In the genomic region with DNA sequence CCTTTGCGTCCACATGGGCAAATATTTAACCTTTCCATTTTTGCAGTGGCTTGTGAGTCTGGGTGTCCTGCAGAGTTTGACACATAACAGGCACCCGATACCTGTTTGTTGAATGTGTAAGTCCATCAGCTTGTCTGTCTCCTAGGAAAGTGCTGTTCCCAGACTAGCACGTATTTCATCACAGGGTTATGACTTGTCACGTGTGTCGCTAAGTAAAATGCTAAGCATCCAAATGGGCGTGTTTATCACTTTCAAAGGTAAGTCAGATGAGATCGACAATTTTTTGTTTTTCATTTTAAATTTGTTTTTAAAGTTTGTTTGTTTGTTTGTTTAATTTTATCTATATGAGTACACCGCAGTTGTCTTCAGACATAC, we compare ENCODE assay signal across 9 mouse cellular contexts. TPM values are rescaled to one million over a fixed set of nuclear protein-coding genes. Genes with fewer than 3 reads are reported as not detected.
DNase-seq lines count a peak whose midpoint lies in the region; ATAC-seq and TF ChIP-seq lines count a peak whose summit lies in the region.
"Had no signal": no experiment of that assay in that cellular context is flagged by ENCODE, and none has a peak within 500 bp of the region (broad histone marks: within the 10 kb centered on the region; RNA-seq: fewer than 3 reads in every experiment).

No protein-coding gene starts in this region.

- TF ChIP-seq POLR2A in kidney, adult 2 months (IDR thresholded peaks at IDR 0.05; ENCODE audit: low read depth, low read length), result no peak

- no peak overlapping the region for H3K27ac ChIP-seq in kidney, adult 2 months (ENCODE audit: insufficient read depth, low read depth, low read length)
- H3K27ac ChIP-seq in embryonic facial prominence, embryonic 12.5 days, result no peak overlapping the region
- H3K27ac ChIP-seq in intestine, embryonic 15.5 days, result no peak overlapping the region
- no peak overlapping the region for H3K27ac ChIP-seq in midbrain, embryonic 16.5 days (ENCODE audit: low read length)

- DNase-seq in kidney, adult 2 months, result no peak
- DNase-seq in kidney, postnatal 36 days, result no peak
- DNase-seq in layer of hippocampus, adult 8-10 months (ENCODE audit: low spot score in 2 of 2), result no peak
- DNase-seq in retina, embryonic 14.5 days (ENCODE audit: low spot score), result no peak
- no peak for DNase-seq in frontal cortex, postnatal 36 days (ENCODE audit: low spot score in 2 of 2)

- H3K4me1 ChIP-seq in kidney, adult 2 months (ENCODE audit: control insufficient read depth, insufficient read depth, low read length), result peaks cover 2% of the 10 kb centered on the region; the same call in 1 of the 2 replicates
- H3K4me1 ChIP-seq in embryonic facial prominence, embryonic 12.5 days, result 0 out of 2 replicates have a peak, but pooled peaks cover 7% of the 10 kb centered on the region
- H3K4me1 ChIP-seq in intestine, embryonic 15.5 days (replicated peaks), result no peaks in the 10 kb centered on the region
- H3K4me1 ChIP-seq in midbrain, embryonic 16.5 days (ENCODE audit: control insufficient read depth, insufficient read depth, low read length), result peaks cover 8% of the 10 kb centered on the region; the same call in 1 of the 2 replicates

- no peaks in the 10 kb centered on the region for H3K27me3 ChIP-seq in kidney, adult 2 months (replicated peaks; ENCODE audit: control insufficient read depth, insufficient read depth, low read length)
- H3K27me3 ChIP-seq in embryonic facial prominence, embryonic 12.5 days, result peaks cover 20% of the 10 kb centered on the region
- H3K27me3 ChIP-seq in intestine, embryonic 15.5 days (replicated peaks), result no peaks in the 10 kb centered on the region
- peaks cover 7% of the 10 kb centered on the region for H3K27me3 ChIP-seq in midbrain, embryonic 16.5 days (ENCODE audit: control insufficient read depth, insufficient read depth, low read depth, low read length)

- no peak for ATAC-seq in embryonic facial prominence, embryonic 12.5 days (ENCODE audit: insufficient number of reproducible peaks, insufficient read depth, low FRiP score, low TSS enrichment)
- peak; percentile 82 for ATAC-seq in intestine, embryonic 15.5 days
- no peak for ATAC-seq in midbrain, embryonic 16.5 days

- H3K9ac ChIP-seq in embryonic facial prominence, embryonic 12.5 days, result no peak overlapping the region
- H3K9ac ChIP-seq in intestine, embryonic 15.5 days, result no peak overlapping the region
- H3K9ac ChIP-seq in midbrain, embryonic 16.5 days (ENCODE audit: low read depth, low read length), result no peak overlapping the region

- TF ChIP-seq CTCF in kidney, adult 2 months (conservative IDR thresholded peaks at IDR 0.05; ENCODE audit: insufficient read depth, insufficient read length, low read depth, low read length), result 0 out of 2 replicates have a peak, but pooled peaks have one; percentile 13

- H3K36me3 ChIP-seq in kidney, adult 2 months (ENCODE audit: control insufficient read depth, insufficient read depth, low read length), result no peaks in the 10 kb centered on the region
- no peaks in the 10 kb centered on the region for H3K36me3 ChIP-seq in embryonic facial prominence, embryonic 12.5 days
- no peaks in the 10 kb centered on the region for H3K36me3 ChIP-seq in intestine, embryonic 15.5 days
- H3K36me3 ChIP-seq in midbrain, embryonic 16.5 days (ENCODE audit: control insufficient read depth, insufficient read depth, low read length), result no peaks in the 10 kb centered on the region

- H3K4me2 ChIP-seq in embryonic facial prominence, embryonic 12.5 days (replicated peaks), result peak overlapping the region; percentile 73
- H3K4me2 ChIP-seq in intestine, embryonic 15.5 days (replicated peaks), result peak overlapping the region; percentile 83
- peak overlapping the region; percentile 65 for H3K4me2 ChIP-seq in midbrain, embryonic 16.5 days (ENCODE audit: low read length)

- peak overlapping the region; percentile 65; the same call in 1 of the 2 replicates for H3K4me3 ChIP-seq in kidney, adult 2 months (ENCODE audit: insufficient read depth, low read depth, low read length)
- H3K4me3 ChIP-seq in embryonic facial prominence, embryonic 12.5 days, result peak overlapping the region; percentile 40
- H3K4me3 ChIP-seq in intestine, embryonic 15.5 days (replicated peaks), result peak overlapping the region; percentile 47
- peak overlapping the region; percentile 38; the same call in 1 of the 2 replicates for H3K4me3 ChIP-seq in midbrain, embryonic 16.5 days (ENCODE audit: low read depth, low read length)

- 13% methylated on average over 8 of the region's 8 CpGs for WGBS in kidney, adult 2 months
- WGBS in embryonic facial prominence, embryonic 12.5 days, result 22% methylated on average over 8 of the region's 8 CpGs
- 14% methylated on average over 8 of the region's 8 CpGs for WGBS in intestine, embryonic 15.5 days
- 23% methylated on average over 8 of the region's 8 CpGs for WGBS in midbrain, embryonic 16.5 days

- H3K9me3 ChIP-seq in embryonic facial prominence, embryonic 12.5 days, result no peaks in the 10 kb centered on the region
- no peaks in the 10 kb centered on the region for H3K9me3 ChIP-seq in intestine, embryonic 15.5 days
- no peaks in the 10 kb centered on the region for H3K9me3 ChIP-seq in midbrain, embryonic 16.5 days (replicated peaks; ENCODE audit: control insufficient read depth, low read length, poor library complexity, severe bottlenecking)

RNA-seq across cellular contexts. Expression of a gene that starts 0.2 kb away (rescaled TPM):
- polyA plus RNA-seq in kidney, adult 2 months (2012; rRNA removed), result 139 and 160 TPM in 2 replicates
- polyA plus RNA-seq in embryonic facial prominence, embryonic 12.5 days (2016; fragmentation: Nextera tagmentation; extraction: Ambion mirVana), result 172 and 173 TPM in 2 replicates
- polyA plus RNA-seq in intestine, embryonic 15.5 days (2015; fragmentation: Nextera tagmentation; extraction: Ambion mirVana), result 142 and 148 TPM in 2 replicates
- 147 and 169 TPM in 2 replicates for polyA plus RNA-seq in midbrain, embryonic 16.5 days (2015; fragmentation: Nextera tagmentation; extraction: Ambion mirVana)
- total RNA-seq in layer of hippocampus, adult 8-10 months (2022), result 10 to 100 TPM; 71.4 to 79.2 (median 73.5) TPM

RNA-seq across cellular contexts. Expression of a gene that starts 2.0 kb away (rescaled TPM):
- 0.61 and 0.78 TPM in 2 replicates for polyA plus RNA-seq in kidney, adult 2 months (2012; rRNA removed)
- 0.09 TPM in 1 of 2 replicates, not detected in the other for polyA plus RNA-seq in embryonic facial prominence, embryonic 12.5 days (2016; fragmentation: Nextera tagmentation; extraction: Ambion mirVana)
- 0.06 TPM in 1 of 2 replicates, not detected in the other for polyA plus RNA-seq in intestine, embryonic 15.5 days (2015; fragmentation: Nextera tagmentation; extraction: Ambion mirVana)
- polyA plus RNA-seq in midbrain, embryonic 16.5 days (2015; fragmentation: Nextera tagmentation; extraction: Ambion mirVana), result 0.11 TPM in 1 of 2 replicates, not detected in the other
- total RNA-seq in layer of hippocampus, adult 8-10 months (2022), result under 1 TPM; 0.35 to 0.61 (median 0.38) TPM

RNA-seq across cellular contexts. Expression of a gene that starts 42.5 kb away (rescaled TPM):
- polyA plus RNA-seq in kidney, adult 2 months (2012; rRNA removed), result not detected in 2 replicates
- 0.42 TPM in 1 of 2 replicates, not detected in the other for polyA plus RNA-seq in embryonic facial prominence, embryonic 12.5 days (2016; fragmentation: Nextera tagmentation; extraction: Ambion mirVana)
- not detected in 2 replicates for polyA plus RNA-seq in intestine, embryonic 15.5 days (2015; fragmentation: Nextera tagmentation; extraction: Ambion mirVana)
- polyA plus RNA-seq in midbrain, embryonic 16.5 days (2015; fragmentation: Nextera tagmentation; extraction: Ambion mirVana), result not detected in 2 replicates
- total RNA-seq in layer of hippocampus, adult 8-10 months (2022), result not detected
- total RNA-seq: neutrophil, adult 5-6 weeks had no signal

RNA-seq across cellular contexts. Expression of a gene that starts 44.4 kb away (rescaled TPM):
- 0.12 and 4.3 TPM in 2 replicates for polyA plus RNA-seq in kidney, adult 2 months (2012; rRNA removed)
- 1.2 and 1.3 TPM in 2 replicates for polyA plus RNA-seq in embryonic facial prominence, embryonic 12.5 days (2016; fragmentation: Nextera tagmentation; extraction: Ambion mirVana)
- polyA plus RNA-seq in intestine, embryonic 15.5 days (2015; fragmentation: Nextera tagmentation; extraction: Ambion mirVana), result 0.15 TPM in 1 of 2 replicates, not detected in the other
- polyA plus RNA-seq in midbrain, embryonic 16.5 days (2015; fragmentation: Nextera tagmentation; extraction: Ambion mirVana), result 0.39 and 1.3 TPM in 2 replicates
- total RNA-seq in layer of hippocampus, adult 8-10 months (2022), result 1 to 10 TPM in 2 of 4 experiments, under 1 TPM in 2; 0.37 to 1.9 (median 0.79) TPM
- total RNA-seq: neutrophil, adult 5-6 weeks had no signal
